8 mouse cellular contexts compared by ENCODE assay signal in genomic region chr10:106932571-106933073, GRCm38 (mm10).
DNase-seq lines count a peak whose midpoint lies in the region; ATAC-seq and TF ChIP-seq lines count a peak whose summit lies in the region.

No protein-coding gene starts in this region.

- no peak for TF ChIP-seq POLR2A in myocyte (IDR thresholded peaks at IDR 0.05; ENCODE audit: insufficient read length, low read depth)

- H3K4me3 ChIP-seq in forebrain, embryonic 16.5 days (replicated peaks; ENCODE audit: low read length): peak overlapping the region; percentile 16; the same call in 1 of the 2 replicates
- peak overlapping the region; percentile 41 for H3K4me3 ChIP-seq in kidney, embryonic 16.5 days (ENCODE audit: low read length)
- H3K4me3 ChIP-seq in myocyte: peak overlapping the region; percentile 11

- no peaks in the 10 kb centered on the region for H3K79me2 ChIP-seq in myocyte (ENCODE audit: control insufficient read depth, insufficient read depth)

- WGBS in forebrain, embryonic 16.5 days: 38% methylated on average over 13 of the region's 13 CpGs
- WGBS in kidney, embryonic 16.5 days: 27% methylated on average over 13 of the region's 13 CpGs

- 0 out of 2 replicates have a peak, but pooled peaks cover 6% of the 10 kb centered on the region for H3K4me1 ChIP-seq in forebrain, embryonic 16.5 days (replicated peaks; ENCODE audit: control insufficient read depth, insufficient read depth, low read length)
- no peaks in the 10 kb centered on the region for H3K4me1 ChIP-seq in kidney, embryonic 16.5 days (ENCODE audit: insufficient read depth, low read length)

- DNase-seq in gastrocnemius, adult 18-20 months (ENCODE audit: low spot score): peak; percentile 22
- DNase-seq in gastrocnemius, postnatal 10 days: no peak
- DNase-seq in NIH3T3 (ENCODE audit: low read depth): peak; percentile 75
- DNase-seq in ovary, adult 18-20 months (ENCODE audit: low spot score): no peak
- no peak for DNase-seq in layer of hippocampus, adult 9-11 months

- H3K36me3 ChIP-seq in forebrain, embryonic 16.5 days (ENCODE audit: control insufficient read depth, insufficient read depth): no peaks in the 10 kb centered on the region
- H3K36me3 ChIP-seq in kidney, embryonic 16.5 days (ENCODE audit: insufficient read depth, low read length): no peaks in the 10 kb centered on the region
- no peaks in the 10 kb centered on the region for H3K36me3 ChIP-seq in myocyte (ENCODE audit: control insufficient read depth, insufficient read depth)

- ATAC-seq in forebrain, embryonic 16.5 days: no peak
- peak; percentile 54; the same call in 1 of the 2 replicates for ATAC-seq in kidney, embryonic 16.5 days (ENCODE audit: low FRiP score, low TSS enrichment)

- H3K9me3 ChIP-seq in forebrain, embryonic 16.5 days (ENCODE audit: control insufficient read depth, low read length): no peaks in the 10 kb centered on the region
- H3K9me3 ChIP-seq in kidney, embryonic 16.5 days (ENCODE audit: low read length): no peaks in the 10 kb centered on the region

- H3K4me2 ChIP-seq in forebrain, embryonic 16.5 days (ENCODE audit: low read length): peak overlapping the region; percentile 43
- peak overlapping the region; percentile 57 for H3K4me2 ChIP-seq in kidney, embryonic 16.5 days (replicated peaks; ENCODE audit: low read depth, low read length)
- H3K4me2 ChIP-seq in myocyte (ENCODE audit: low read depth): peak overlapping the region; percentile 85

- H3ac ChIP-seq in myocyte (ENCODE audit: control insufficient read depth, insufficient read length): no peak overlapping the region

- no peaks in the 10 kb centered on the region for H3K27me3 ChIP-seq in forebrain, embryonic 16.5 days (replicated peaks; ENCODE audit: control insufficient read depth, insufficient read depth, low read length)
- H3K27me3 ChIP-seq in kidney, embryonic 16.5 days (ENCODE audit: insufficient read depth, low read length): no peaks in the 10 kb centered on the region
- H3K27me3 ChIP-seq in myocyte (ENCODE audit: control insufficient read depth, insufficient read depth, insufficient read length): no peaks in the 10 kb centered on the region

- H3K27ac ChIP-seq in forebrain, embryonic 16.5 days (ENCODE audit: low read length): no peak overlapping the region
- no peak overlapping the region for H3K27ac ChIP-seq in kidney, embryonic 16.5 days (ENCODE audit: low read length)

- no peak overlapping the region for H3K9ac ChIP-seq in forebrain, embryonic 16.5 days (replicated peaks; ENCODE audit: low read depth, low read length)
- H3K9ac ChIP-seq in kidney, embryonic 16.5 days (replicated peaks; ENCODE audit: low read length): peak overlapping the region; percentile 61

TF ChIP-seq in myocyte, 11 proteins besides CTCF, POLR2A, EP300 and RAD21:
- TF ChIP-seq MYOD1 (IDR thresholded peaks at IDR 0.05; ENCODE audit: control insufficient read depth in 1 of 3, insufficient read length in 2 of 3, low read depth in 2 of 3) (no peak), CEBPB (IDR thresholded peaks at IDR 0.05; ENCODE audit: insufficient read depth, poor library complexity, severe bottlenecking) (no peak), SRF (IDR thresholded peaks at IDR 0.05; ENCODE audit: control insufficient read depth, insufficient read length, low read depth) (no peak), USF1 (IDR thresholded peaks at IDR 0.05; ENCODE audit: low read depth) (no peak), E2F4 (IDR thresholded peaks at IDR 0.05; ENCODE audit: insufficient read depth) (no peak), REST (IDR thresholded peaks at IDR 0.05; ENCODE audit: insufficient read depth, insufficient read length) (no peak), MAX (IDR thresholded peaks at IDR 0.05; ENCODE audit: low read depth) (no peak), MYOG (IDR thresholded peaks at IDR 0.05; ENCODE audit: control insufficient read depth in 1 of 3, insufficient read depth in 1 of 3, insufficient read length in 2 of 3, low read depth in 2 of 3) (no peak)

Comparison
In these comparisons a context has a peak if more than half of its experiments do, and no peak if none do; other contexts are left out.
1. DNase-seq: peak in gastrocnemius, adult 18-20 months (single experiment) and NIH3T3 (single experiment); none in gastrocnemius, postnatal 10 days (single experiment), ovary, adult 18-20 months (single experiment) and layer of hippocampus, adult 9-11 months (single experiment).
2. Peak in every context shown above with its lines, with median percentiles within 50 percentile points of each other: H3K4me2 ChIP-seq and H3K4me3 ChIP-seq.